Mouse (Mus musculus): ENCODE measurements at regions not wholly inside any gene's neighbourhood (a gene's known extent, or its start where the extent isn't known, plus 50 kb on each side); places are given as distances from the start of the nearest gene placed in this dataset.
A peak's percentile ranks its signal among the peaks of the same experiment; 100 is the strongest.

DNA sequence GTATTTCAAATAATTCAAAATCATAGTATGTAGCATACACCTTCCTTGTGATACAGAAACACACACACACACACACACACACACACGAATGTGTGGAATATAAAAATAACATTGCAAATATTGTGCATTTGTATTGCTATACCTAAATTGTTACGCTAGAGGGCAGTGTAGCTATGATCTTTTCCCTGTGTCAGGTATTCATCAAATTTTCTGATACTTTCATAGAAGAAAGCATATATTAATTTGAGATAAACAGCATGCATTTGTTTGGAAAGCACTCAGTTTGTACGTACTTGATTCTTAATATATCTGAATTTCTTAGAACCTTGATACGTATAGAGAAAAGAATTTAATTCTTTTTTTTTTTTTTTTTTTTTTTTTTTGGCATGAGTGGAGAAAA lies 1700.9 kb upstream of the Sel1l start:
- no peak for DNase-seq (ENCODE audit: low spot score in 2 of 2)

DNA sequence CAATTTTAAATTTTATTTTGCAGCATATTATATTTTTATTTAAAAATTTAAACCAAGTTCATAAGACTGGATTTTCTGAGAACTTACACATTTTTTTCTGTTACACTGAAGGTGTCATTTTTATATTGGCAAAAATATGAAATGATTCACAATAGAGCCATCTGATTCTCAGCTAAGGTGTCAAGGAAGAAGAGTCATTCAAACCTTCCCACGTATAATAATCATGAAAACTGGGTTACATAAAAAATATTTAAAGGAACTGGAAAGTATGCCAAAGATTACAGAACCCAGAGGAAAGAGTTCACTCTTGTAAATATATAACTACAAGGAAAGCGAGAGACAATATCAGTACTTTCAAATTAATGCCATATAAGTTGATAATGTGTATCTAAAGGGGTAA lies 1674.5 kb upstream of the Sel1l start:
- DNase-seq (ENCODE audit: low spot score in 2 of 2): no peak

DNA sequence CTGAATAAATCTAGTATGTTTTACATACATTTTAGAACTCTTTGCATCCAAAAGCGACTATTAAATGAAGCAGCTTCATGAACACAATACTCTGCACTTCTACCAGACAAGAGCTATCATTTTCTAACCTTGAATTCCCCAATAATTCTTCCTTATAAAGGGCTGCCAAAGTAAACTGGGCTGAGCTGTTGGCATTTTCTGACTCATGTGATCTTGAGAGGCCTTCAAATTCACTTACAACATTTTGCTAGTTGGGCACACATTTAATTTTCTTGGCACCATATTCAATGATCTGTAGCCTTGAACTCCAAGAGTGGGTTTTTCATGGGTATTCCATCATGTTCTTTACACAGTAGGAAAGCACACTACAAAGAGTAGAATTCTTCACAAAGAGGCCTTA lies 1637.4 kb upstream of the Sel1l start:
- no peak for DNase-seq (ENCODE audit: low spot score in 2 of 2)

DNA sequence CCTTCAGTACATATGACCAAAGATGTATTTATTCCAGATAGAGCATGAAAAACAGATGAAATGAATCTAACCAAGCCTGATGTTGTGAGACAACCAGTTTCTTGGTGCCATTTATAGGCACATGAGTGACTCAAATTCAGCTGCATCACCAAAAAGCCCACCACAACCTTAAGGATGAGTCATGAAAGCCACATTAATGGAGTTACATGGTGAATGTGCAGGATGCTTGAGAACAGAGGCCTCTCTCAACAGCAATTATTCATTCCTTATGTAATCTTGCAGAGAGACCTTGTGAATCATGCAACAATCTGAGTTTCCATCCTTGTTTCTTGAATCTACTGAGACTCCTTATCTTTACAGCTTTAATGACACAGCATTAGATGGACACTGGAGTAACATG lies 1613.1 kb upstream of the Sel1l start:
- no peak for DNase-seq (ENCODE audit: low spot score in 2 of 2)

DNA sequence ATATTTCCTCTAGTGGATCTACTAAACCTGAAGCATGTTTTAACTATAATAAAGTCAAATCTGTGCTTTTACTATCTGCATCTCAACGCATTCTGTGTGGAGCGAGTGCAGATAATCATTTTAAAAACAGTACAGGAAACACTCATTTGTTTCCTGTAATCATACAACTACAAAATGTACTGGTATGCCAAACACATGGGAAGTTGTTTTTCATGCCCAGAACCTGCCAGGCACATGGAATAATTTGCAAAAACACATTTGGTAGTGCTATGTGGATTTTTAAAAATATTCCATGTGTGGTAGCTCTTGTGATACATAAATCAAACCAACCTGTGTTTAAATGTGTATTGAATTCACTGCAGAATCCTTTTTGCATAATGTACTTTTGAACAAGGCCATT lies 1600.5 kb upstream of the Sel1l start:
- no peak for DNase-seq (ENCODE audit: low spot score in 2 of 2)

DNA sequence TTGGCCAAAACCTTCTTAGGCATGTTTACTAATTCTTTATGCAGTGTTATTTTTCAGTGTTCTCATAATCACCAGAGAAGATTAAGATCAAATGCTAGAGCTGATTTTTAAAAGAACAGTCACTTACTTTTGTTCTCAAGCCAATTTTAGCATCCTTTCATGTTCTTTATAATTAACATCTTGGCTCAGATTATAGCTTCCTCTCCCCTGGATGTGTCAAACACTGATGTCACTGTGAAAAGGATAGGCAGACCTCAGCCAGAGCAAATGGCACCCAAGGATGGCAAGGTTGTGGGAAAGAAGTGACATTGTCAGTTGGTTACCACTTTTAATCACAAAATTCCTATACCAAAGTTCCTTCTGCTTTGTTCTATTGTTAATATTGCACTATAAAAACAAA lies 1580.3 kb upstream of the Sel1l start:
- DNase-seq (ENCODE audit: low spot score in 2 of 2): no peak

DNA sequence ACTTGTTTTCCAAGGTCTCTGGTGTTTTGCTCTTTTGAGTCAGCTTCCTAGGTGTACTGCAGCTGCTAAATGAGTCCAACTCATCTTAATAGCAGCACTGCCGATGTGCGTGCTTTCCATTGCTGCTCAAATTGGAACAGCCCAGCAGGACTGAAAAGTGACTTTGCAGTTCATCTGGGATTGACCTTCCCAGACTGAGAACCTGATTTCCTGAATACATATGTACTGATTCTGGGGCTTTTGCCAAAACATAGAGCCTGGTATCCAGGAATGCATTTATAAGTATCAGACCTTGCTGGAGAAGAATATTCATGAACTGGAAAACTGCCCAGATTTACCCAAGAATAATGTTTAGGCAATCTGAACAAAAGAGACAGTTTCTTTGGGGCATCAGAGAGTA lies 1579.0 kb upstream of the Sel1l start:
- no peak for DNase-seq (ENCODE audit: low spot score in 2 of 2)

DNA sequence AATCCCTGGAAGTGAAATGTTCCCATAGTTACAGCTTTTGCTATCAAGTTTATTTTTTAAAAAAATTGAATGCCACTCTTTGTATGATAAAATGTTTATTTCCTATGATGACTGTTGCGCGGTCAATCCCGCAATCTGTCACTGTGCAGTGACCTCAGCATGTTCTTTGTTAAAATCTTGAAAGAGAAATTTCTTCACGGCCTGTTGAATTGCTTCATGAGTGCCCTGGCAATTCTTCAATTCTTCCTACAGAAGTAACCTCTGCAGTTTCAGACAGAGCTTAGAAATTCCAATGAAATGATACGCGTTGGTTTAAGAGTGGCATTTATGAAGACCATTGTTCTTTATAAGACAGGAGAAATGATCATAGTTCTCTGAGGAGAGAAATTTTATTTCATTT lies 1567.4 kb upstream of the Sel1l start:
- DNase-seq (ENCODE audit: low spot score in 2 of 2): no peak

DNA sequence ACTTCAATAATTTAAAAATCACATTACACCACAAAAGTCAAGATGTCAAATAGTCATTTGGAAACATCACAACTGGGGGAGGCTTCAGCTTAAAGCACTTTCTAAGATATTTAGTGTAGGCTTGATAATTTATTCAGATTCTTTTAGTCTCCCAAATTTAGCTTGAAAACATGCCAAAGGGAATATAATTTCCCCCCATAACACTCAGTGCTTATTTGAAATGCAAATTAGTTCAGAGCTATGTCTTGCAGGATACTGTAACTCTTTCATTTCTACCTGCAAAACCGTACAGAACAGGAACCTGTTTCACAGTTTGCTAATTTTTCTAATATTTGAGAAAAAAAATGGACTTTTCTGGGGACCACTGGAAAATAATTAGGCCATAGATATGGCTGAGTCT lies 1566.8 kb upstream of the Sel1l start:
- no peak for DNase-seq (ENCODE audit: low spot score in 2 of 2)

DNA sequence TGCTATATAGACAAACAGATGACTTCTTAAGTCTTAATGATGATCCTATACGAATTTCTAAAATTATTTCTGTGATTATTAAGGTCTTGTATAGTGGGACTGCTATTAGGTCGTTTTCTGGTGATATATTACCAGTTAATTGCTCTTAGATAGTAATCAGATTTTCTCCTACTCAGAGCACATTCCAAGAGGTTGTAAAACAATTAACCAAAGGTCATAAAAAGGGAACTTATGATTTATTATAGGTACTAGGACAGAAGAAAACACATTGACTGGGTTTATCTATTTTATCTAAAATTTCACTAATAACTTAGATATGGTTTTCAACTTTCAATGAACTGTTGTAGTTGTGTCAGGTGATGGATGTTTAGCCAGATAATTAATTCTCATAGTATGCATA lies 1536.6 kb upstream of the Sel1l start:
- DNase-seq (ENCODE audit: low spot score in 2 of 2): no peak

DNA sequence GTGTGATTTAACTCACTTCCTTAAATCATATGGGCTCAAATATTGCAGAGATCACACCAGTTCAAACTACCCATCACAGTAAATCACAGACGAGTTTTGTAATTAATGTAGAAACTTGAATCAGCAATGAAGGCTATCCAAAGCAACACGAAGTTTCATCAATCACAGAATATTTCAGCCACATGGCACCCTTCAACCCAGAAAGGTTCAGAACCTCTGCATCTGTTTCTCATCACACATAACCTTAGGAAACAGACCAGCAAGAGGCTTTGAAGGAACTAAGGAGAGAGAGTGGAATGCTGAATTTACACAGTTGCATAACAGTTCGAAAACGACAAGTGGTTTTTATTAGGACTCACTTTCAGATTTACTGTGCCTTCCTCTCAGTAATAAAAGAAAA lies 1494.0 kb upstream of the Sel1l start:
- DNase-seq (ENCODE audit: low spot score in 2 of 2): no peak

DNA sequence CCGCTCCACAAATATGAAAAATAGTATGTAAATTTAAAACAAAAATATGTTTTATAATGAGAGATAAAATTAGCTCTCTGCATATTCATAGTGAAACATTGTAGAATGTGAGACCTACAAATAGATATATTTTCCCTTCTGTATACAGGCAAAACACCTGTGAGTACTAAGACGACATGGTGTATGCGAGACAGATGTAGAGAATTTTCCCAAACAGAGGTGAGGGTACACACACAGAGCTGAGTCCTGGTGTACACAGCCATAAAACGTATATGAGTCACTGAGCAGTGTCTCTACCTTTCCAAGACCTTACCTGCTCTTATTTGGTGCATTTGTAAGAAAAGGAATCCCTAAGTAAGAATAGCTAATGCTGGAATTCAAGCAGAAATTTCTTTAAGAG lies 1493.6 kb upstream of the Sel1l start:
- no peak for DNase-seq (ENCODE audit: low spot score in 2 of 2)

DNA sequence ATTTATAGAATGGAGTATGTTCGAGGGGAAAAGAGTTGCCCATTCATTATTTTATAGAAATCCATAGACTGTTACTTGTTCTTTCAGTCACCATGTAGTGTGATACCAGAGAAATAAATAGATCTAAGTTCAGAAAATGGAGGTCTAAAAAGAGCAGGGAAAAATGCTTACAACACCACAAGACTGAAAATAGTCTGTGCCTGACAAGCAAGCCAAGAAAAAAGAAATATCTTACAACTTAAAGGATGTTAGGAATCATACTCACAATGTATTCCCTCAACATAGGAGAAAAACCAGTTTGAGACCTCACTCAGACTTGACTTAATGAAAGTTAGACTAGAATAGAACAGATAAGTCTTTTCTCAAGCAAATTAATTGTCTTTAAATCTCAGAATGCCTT lies 1486.6 kb upstream of the Sel1l start:
- DNase-seq (ENCODE audit: low spot score in 2 of 2): no peak

DNA sequence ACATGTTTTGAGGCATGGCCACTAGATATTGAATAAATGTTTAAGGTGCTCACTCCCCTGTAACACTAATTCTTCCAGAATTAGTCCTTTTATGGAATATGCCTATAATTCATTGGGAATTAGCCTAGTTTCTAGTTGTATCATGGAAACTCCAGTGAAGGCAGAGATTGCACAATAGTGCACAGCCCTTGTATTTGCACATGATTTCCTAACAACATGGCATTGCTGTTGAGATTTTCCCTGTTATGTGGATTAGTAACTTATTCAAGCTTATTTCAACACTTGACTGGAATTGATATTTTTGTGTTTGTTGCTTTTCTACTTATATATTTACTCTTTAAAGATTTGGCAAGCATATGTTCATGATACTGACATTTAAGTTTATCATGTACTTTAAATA lies 1463.3 kb upstream of the Sel1l start:
- DNase-seq (ENCODE audit: low spot score in 2 of 2): no peak

DNA sequence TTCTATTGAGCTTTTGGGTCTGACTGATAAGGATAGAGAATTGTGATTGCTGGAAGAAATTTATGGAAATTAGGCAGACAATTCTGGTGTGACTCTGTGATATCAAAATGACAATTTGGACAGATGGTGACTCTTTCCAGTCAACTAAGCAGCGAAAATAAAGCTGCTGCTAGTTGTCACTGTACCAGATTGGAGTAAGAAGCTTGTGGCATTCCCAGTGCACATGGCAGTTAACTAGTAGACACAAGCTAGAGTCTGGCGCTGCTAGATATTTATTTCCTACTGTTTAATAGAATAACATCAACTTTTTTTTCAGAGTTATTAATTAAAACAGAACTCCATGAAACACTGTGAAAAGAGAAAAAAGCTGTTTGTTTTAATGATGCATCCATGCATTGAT lies 1432.9 kb upstream of the Sel1l start:
- no peak for DNase-seq (ENCODE audit: low spot score in 2 of 2)

DNA sequence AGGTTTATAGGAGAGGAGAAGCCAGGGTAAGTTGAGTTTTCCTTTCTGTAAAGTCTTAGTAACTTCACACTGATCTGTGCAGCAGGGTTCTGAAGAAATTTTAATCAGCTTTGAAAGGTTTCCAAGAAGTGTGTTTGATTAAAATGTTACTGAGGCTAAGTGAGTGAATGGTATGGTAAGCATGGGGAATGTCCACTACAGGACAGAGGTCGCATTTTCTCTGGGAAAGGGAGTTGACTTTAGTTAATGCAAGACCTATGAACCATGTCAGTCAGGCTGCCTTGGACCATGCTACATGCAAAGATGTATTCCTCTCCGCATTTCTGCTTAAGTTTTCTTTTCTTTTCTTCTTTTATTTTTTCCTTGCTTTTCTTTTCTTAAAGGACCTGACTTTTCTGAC lies 1424.7 kb upstream of the Sel1l start:
- no peak for DNase-seq (ENCODE audit: low spot score in 2 of 2)

DNA sequence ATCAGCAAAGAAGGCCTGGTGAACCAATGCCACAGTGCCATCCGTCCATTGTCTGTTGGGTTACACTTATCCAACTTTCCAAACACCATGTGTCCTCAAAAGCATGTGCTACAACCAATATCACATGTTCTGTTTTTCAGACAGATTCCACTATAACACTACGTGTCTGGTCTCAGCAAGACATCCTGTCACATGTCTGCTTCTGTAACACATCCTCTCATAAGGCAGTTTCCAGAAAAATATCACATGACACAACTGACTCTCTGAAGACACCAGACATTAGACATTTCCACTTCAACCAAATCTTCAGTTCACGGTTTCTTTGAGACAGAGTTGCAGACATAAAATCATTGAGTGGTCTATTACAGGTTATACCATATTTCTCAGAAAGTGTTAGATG lies 1381.3 kb upstream of the Sel1l start:
- DNase-seq (ENCODE audit: low spot score in 2 of 2): no peak

DNA sequence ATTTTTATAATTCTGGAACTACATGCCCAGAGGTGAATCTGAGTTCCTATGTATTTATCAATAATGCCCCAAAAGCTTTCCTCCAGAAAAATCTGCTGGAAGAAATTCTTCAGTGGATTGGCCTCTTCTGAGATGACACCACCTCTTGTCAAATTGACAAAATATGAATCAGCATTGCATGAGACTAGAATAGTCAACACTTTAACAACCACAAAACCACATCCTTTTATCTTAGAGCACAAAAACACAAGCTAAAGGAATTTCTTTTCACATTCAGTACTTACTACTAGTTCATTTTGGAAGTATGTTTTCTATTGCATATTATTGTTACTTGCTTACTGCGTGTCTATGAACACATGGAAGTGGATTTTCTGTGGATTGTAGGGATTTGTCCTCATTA lies 1377.9 kb upstream of the Sel1l start:
- DNase-seq (ENCODE audit: low spot score in 2 of 2): no peak

DNA sequence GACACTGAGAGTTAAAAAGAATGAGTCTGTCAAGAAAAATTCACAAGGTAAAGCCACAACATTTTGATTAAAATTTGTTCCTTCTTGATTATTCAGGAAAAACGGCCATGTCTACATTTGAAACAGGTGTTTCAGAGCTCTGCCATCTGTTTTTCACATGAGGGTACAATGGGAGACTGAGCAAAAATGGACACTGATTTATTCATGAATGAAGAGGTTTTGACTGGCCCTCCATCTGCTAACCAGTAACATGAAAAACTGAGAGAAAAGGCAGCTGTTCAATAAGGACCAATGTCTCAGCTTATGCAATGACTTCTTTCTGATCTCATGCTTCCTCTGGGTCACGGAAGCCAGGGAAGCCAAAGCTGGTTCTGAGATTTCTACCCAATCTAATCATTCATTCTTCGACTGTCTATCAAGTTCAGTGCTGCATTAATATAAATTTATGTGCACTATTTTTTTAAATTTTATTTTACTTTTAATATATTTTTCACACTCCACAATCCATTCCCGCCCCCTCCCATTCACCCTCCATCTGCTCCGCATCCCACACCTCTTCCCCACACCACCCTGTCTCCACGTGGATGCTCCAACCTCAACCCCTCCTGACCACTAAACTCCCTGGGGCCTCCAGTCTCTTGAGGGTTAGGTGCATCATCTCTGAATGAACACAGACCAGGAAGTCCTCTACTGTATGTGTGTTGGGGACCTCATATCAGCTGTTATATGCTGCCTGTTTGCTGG lies 1372.4 kb upstream of the Sel1l start:
- DNase-seq (ENCODE audit: low spot score in 2 of 2): no peak

DNA sequence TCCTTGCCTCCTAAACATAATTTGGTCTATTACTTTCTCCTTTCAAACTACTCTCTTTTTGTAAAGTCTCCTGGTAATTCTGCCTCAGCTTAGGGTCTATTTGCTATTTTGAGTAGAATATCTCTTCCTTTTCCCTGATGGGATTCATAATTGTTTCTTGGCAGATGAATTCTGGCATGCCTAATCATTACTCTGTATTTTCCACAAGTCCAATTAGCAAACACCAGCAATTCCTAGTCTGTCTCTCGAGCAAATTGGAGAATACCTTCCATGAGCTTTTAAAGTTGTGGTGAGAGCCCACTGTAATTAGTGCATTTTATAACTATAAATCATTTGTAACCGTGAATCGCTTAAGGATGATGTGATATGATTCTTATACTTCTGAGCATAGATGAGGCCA lies 1358.6 kb upstream of the Sel1l start:
- DNase-seq (ENCODE audit: low spot score in 2 of 2): no peak

DNA sequence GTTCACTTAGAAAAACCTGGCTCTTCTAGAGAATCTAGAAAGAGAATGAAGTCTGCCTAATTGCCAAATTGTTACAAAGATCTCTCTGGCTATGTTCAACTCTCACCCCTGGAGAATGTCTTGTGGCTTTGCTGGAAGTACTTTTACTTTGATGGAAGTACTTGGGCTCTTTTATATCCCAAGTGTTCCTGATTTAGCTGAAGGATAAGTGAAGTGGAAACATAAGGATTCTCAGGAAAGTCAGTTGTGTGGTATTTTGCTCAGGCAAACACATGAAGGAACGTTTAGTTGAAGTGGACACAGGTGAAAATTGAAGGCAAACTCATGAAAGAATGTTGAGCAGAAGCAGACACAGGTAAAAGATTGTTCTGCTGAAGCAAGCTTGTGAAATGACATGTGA lies 1340.0 kb upstream of the Sel1l start:
- DNase-seq (ENCODE audit: low spot score in 2 of 2): no peak

DNA sequence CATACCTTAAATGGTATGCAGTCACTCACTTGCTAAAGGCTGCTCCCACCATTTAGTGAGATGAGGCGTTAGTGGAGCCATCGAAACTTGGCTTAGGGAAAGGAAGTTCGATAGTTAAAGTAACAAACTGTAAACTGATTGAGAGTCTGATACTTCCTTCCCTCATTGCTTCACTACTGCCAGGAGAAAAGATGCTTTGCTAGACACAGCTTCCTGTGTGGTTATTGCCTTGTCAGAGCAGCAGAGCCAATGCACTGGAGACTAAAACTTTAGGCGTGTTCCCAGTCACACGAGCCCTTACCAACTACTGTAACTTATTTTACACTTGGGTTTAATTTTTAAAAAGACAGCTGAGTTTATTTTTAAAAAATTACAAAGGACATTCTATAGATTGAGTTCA lies 1324.8 kb upstream of the Sel1l start:
- no peak for DNase-seq (ENCODE audit: low spot score in 2 of 2)

DNA sequence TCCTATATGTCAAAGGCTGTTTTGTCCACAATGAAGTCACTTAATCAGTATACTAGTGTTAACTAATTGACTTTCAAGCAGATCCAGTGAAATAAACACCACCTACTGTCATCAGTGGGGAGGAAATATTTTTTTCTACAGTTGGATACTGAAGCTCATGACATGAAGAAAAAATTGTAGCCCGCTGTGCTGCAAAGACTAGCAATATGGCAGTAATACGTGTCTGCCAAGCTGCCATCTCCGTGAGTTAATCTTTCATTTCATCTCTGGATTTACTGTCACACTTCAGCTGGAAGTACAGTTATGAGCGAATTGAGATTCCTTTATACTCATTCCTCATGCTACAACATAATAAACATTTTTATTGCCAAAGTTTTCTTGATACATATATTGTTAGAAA lies 1311.3 kb upstream of the Sel1l start:
- DNase-seq (ENCODE audit: low spot score in 2 of 2): no peak

DNA sequence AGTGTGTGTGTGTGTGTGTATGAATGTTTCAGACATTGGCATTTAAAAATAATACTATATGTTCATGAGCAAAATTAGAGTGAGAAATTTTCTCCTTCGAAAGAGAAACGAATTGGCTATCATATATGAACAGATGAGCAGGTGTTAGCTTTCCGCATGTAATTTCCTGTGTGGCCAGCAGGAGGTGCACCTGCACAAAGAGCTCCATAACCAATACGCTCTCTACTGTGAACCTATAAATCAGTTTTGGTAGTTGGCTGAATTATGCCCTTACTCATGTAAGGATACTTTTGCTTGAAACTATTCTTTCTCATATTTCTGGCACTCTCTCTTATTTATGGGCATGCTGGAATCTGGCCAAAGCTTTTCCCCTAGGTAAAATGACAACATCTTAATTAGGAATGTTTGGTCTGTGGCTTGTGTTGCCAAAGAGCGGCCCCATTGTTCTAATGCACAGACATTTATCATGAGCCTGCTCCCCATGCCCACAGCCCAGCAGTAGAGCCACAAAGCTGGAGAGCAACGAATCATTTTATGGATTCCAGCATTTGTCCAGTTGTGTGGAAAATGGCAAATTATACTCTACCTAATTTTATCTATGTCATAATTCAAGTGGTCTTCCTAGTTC lies 1303.8 kb upstream of the Sel1l start:
- peak; percentile 17 to 56 for DNase-seq (ENCODE audit: low spot score in 2 of 2)

Measured in frontal cortex, postnatal 36 days (tissue).